Mouse (Mus musculus) G1E-ER4 (cell line): Measurements from ENCODE around the gene 2210016F16Rik. TPM values are rescaled to one million over a fixed set of nuclear protein-coding genes. Genes with fewer than 3 reads are reported as not detected.

Experiments
- GATA1 ChIP-seq: IDR thresholded peaks from one replicate; pipeline ENCODE4 v1.8.0; 2012; ENCODE audit warnings: low read length, inconsistent platforms
- polyA plus RNA-seq: library from polyadenylated mRNA; stranded (reverse); fragments of >175 nt; gene quantifications from 2 replicates; pipeline ENCODE4 v1.2.3, GENCODE M21; 2012

The 2210016F16Rik gene
- polyA plus RNA-seq, 1 experiment, result 25.7 TPM

DNA sequence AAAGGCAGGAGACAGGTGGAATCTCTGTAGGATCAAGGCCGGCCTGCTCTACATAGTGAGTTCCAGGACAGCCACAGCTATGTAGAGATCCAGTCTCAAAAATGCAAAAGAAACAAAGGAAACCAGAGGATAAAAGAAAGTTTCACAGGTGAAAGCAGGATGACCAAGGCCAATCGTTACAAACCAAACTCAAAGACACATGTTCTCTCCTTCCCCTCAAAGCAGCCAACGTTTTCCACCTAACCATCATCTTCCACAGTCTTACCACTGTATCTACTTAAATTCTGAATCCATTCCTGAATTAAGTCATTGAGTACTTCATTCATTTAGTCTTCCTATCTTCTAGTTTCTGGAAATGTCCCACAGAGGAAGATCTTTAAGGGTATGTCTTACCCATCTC lies 3.4 kb upstream of the 2210016F16Rik start:
- TF ChIP-seq GATA1, result no peak

- no peak for TF ChIP-seq GATA1
Observed at GRCm38 (mm10) chr13:58387948-58388347, 2.9 kb upstream of the 2210016F16Rik start.

- no peak for TF ChIP-seq GATA1
Observed at GRCm38 (mm10) chr13:58385547-58385920, 509 bp upstream of the 2210016F16Rik start.

DNA sequence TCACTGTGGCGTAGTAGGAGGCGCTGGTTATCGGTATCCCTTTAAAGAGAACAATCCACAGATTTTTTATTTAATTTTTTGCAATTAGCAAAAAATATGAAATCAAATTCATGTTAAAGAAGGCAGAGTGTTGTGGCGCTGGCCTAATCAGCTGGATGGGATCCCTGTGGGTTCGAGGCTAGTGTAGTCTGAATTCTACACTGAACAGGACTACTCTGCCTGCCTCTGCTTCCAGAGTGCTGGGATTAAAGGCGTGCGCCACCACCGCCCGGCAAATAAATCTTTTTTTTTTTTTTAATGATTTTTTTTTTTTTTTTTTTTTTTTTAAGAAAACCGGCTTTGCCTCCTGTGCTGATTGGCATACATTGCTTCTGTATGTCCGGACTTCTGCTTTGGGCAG lies 654 bp downstream of the 2210016F16Rik start:
- TF ChIP-seq GATA1, result no peak

- TF ChIP-seq GATA1, result no peak
Observed at GRCm38 (mm10) chr13:58373153-58373470, 11.9 kb downstream of the 2210016F16Rik start.

GRCm38 (mm10) chr13:58372278-58373152 lies 12.5 kb downstream of the 2210016F16Rik start:
- no peak for TF ChIP-seq GATA1

GRCm38 (mm10) chr13:58368835-58369234 lies 16.2 kb downstream of the 2210016F16Rik start:
- TF ChIP-seq GATA1, result no peak

DNA sequence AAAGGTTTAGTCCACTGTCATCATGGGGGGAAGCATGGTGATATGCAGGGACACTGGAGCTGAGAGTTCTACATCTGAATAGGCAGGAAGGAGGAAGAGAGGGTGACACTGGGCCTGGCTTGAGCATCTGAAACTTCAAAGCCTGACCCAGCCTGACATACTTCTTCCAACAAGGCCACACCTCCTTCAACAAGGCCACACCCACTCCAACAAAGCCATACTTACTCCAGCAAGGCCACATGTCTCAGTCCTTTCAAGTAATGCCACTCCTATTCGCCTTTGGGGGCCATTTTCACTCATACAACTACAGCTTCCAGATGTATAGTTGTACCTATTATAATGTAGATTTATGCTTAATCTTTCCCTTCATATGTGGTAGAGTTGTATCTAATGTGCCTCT lies 17.4 kb downstream of the 2210016F16Rik start:
- no peak for TF ChIP-seq GATA1

DNA sequence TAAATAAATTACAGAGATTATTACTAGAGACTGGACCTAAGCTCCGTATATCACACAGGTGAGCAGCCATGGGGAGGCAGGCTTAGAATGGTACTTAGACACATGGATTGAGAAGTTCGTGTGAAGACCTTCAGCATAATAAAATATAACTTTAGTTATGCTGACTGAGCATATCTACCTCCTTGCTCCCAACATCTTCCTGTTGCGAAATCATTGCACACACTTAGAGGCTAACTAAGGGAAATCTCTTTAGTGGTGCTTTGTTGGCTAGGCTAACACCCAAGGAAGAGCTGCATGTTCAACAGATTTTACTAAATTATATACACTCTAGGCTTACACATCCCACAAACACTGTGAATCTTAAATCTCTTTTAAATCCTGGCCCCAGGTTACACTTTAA lies 18.7 kb downstream of the 2210016F16Rik start:
- TF ChIP-seq GATA1, result no peak

- TF ChIP-seq GATA1, result no peak
Observed at GRCm38 (mm10) chr13:58364353-58365175, 20.5 kb downstream of the 2210016F16Rik start.

- TF ChIP-seq GATA1, result no peak
Observed at GRCm38 (mm10) chr13:58359304-58359653, 25.7 kb downstream of the 2210016F16Rik start.

GRCm38 (mm10) chr13:58358629-58359303 lies 26.3 kb downstream of the 2210016F16Rik start, which contains the start of gene Kif27:
Gene Kif27, minus strand, starts transcription at chr13:58359122.
- TF ChIP-seq GATA1, result no peak

GRCm38 (mm10) chr13:58352996-58353395 lies 32.0 kb downstream of the 2210016F16Rik start:
- TF ChIP-seq GATA1, result no peak

DNA sequence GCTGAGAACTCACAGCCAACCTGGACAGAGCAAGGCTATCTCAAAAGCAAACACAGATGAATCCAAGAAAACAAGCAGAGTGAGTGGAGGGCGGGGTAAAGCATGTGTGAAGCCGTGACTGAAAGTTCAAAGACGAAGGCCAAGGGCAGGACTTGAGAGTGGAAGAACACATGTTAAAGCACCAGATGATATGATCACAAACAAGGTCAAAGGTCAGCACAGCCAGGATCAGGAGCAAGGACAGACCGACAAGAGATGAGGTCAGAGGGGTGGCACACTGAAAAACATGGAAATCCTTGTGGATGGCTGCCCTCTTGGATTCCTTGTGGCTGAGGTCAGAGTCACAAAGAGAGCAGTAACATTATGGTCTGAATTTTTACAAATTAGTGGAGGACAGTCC lies 34.4 kb downstream of the 2210016F16Rik start:
- TF ChIP-seq GATA1, result no peak

GRCm38 (mm10) chr13:58344505-58344904 lies 40.5 kb downstream of the 2210016F16Rik start:
- TF ChIP-seq GATA1, result no peak

GRCm38 (mm10) chr13:58337456-58337855 lies 47.6 kb downstream of the 2210016F16Rik start:
- no peak for TF ChIP-seq GATA1

DNA sequence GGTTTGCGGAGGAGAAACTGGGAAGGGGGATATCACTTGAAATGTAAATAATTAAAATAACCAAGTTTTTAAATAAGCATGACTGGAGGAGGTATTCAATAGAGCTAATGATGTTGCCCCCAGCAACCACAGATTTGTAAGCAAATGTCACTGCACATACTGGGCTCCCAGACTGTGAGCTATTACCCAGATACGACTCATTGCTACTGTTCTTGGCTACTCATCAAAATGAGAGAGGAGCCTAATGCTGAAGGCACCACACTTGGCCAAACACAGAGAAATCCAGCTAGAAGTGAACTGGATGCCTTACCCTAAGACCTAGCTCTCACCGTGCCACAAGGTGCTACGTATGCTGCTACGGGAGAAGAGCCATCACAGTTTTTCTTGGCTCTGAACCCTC lies 50.9 kb downstream of the 2210016F16Rik start:
- TF ChIP-seq GATA1, result no peak

Other genes starting within 250 kb of the 2210016F16Rik start
- gene Idnk, start 227.6 kb downstream of the 2210016F16Rik start, polyA plus RNA-seq, result 9.6 and 15.3 TPM in 2 replicates
- 88.9 and 94.2 TPM in 2 replicates for gene Ubqln1, start 169.6 kb downstream of the 2210016F16Rik start, polyA plus RNA-seq
- not detected in 2 replicates for gene Gkap1, start 109.5 kb downstream of the 2210016F16Rik start, polyA plus RNA-seq
- gene Kif27, start 26.1 kb downstream of the 2210016F16Rik start, polyA plus RNA-seq, result not detected in 2 replicates
- gene Rmi1, start 17.0 kb upstream of the 2210016F16Rik start, polyA plus RNA-seq, result 32.2 and 36.9 TPM in 2 replicates
- 970 and 1,325 TPM in 2 replicates for gene Hnrnpk, start 18.1 kb upstream of the 2210016F16Rik start, polyA plus RNA-seq
- gene Slc28a3, start 225.7 kb upstream of the 2210016F16Rik start, polyA plus RNA-seq, result not detected in 2 replicates